Mouse (Mus musculus) limb, embryonic 10.5 days (tissue): ENCODE measurements at regions not wholly inside any gene's neighbourhood (a gene's known extent, or its start where the extent isn't known, plus 50 kb on each side); places are given as distances from the start of the nearest gene placed in this dataset.

Experiments
- DNase-seq: peaks from one replicate; pipeline ENCODE4 v3.0.0-alpha.2; 2017; ENCODE audit warnings: low spot score
- H3K27ac ChIP-seq: fragments of 300-500 bp; sonication (generic); 2 replicates; pipeline ENCODE4 v1.5.1; 2016; ENCODE audit warnings: mild to moderate bottlenecking
- H3K27me3 ChIP-seq: fragments of 300-500 bp; sonication (generic); 2 replicates; pipeline ENCODE4 v1.6.1; 2016; ENCODE audit warnings: low read depth, mild to moderate bottlenecking; ENCODE audit not compliant: poor library complexity, severe bottlenecking
- H3K36me3 ChIP-seq: fragments of 300-500 bp; sonication (generic); 2 replicates; pipeline ENCODE4 v1.6.1; 2016; ENCODE audit warnings: mild to moderate bottlenecking, moderate library complexity
- H3K4me1 ChIP-seq: fragments of 300-500 bp; sonication (generic); 2 replicates; pipeline ENCODE4 v1.6.1; 2016
- H3K4me3 ChIP-seq: fragments of 300-500 bp; sonication (generic); 2 replicates; pipeline ENCODE4 v1.5.1; 2016; ENCODE audit warnings: mild to moderate bottlenecking, moderate library complexity
- H3K9me3 ChIP-seq: fragments of 300-500 bp; sonication (generic); replicated peaks from 2 replicates; pipeline ENCODE4 v1.6.1; 2016; ENCODE audit warnings: mild to moderate bottlenecking
- WGBS: fragments of 180-500 bp; shearing (Covaris S2); methylation state at CpG from one replicate; pipeline ENCODE4 v1.1.7; 2016; 5-methylcytosine and 5-hydroxymethylcytosine counted together

GRCm38 (mm10) chr13:69250334-69251129 is 251.2 kb upstream of the Adcy2 start:
- DNase-seq, result no peak
- WGBS, result 82% methylated on average over 4 of the region's 4 CpGs
- H3K27ac ChIP-seq, result no peak overlapping the region
- no peaks in the 10 kb centered on the region for H3K4me1 ChIP-seq
- H3K27me3 ChIP-seq, result no peaks in the 10 kb centered on the region
- no peaks in the 10 kb centered on the region for H3K36me3 ChIP-seq
- no peaks in the 10 kb centered on the region for H3K9me3 ChIP-seq
- no peak overlapping the region for H3K4me3 ChIP-seq

GRCm38 (mm10) chr13:69251130-69251561 is 251.8 kb upstream of the Adcy2 start:
- 83% methylated on average over 6 of the region's 6 CpGs for WGBS
- Histone ChIP-seq H3K9me3 (no peaks in the 10 kb centered on the region), H3K4me1 (no peaks in the 10 kb centered on the region), H3K27me3 (no peaks in the 10 kb centered on the region), H3K4me3 (no peak overlapping the region), H3K36me3 (no peaks in the 10 kb centered on the region), H3K27ac (no peak overlapping the region)
- DNase-seq, result no peak

GRCm38 (mm10) chr13:69252335-69252734 is 253.0 kb upstream of the Adcy2 start:
- WGBS, result 87% methylated on average over 10 of the region's 10 CpGs
- no peaks in the 10 kb centered on the region for H3K36me3 ChIP-seq
- no peak for DNase-seq
- H3K4me1 ChIP-seq, result no peaks in the 10 kb centered on the region
- H3K9me3 ChIP-seq, result 0 out of 2 replicates have a peak, but pooled peaks cover 3% of the 10 kb centered on the region
- H3K27me3 ChIP-seq, result no peaks in the 10 kb centered on the region
- no peak overlapping the region for H3K27ac ChIP-seq
- H3K4me3 ChIP-seq, result no peak overlapping the region

GRCm38 (mm10) chr13:69260485-69260884 is 261.1 kb upstream of the Adcy2 start:
- Histone ChIP-seq H3K27me3 (no peaks in the 10 kb centered on the region), H3K4me3 (no peak overlapping the region), H3K4me1 (no peaks in the 10 kb centered on the region), H3K27ac (no peak overlapping the region), H3K36me3 (no peaks in the 10 kb centered on the region), H3K9me3 (0 out of 2 replicates have a peak, but pooled peaks cover 3% of the 10 kb centered on the region)
- no peak for DNase-seq
- WGBS, result 85% methylated on average over 5 of the region's 5 CpGs

- Histone ChIP-seq H3K27me3 (no peaks in the 10 kb centered on the region), H3K36me3 (no peaks in the 10 kb centered on the region), H3K4me1 (no peaks in the 10 kb centered on the region), H3K4me3 (no peak overlapping the region), H3K9me3 (0 out of 2 replicates have a peak, but pooled peaks cover 3% of the 10 kb centered on the region), H3K27ac (no peak overlapping the region)
- no peak for DNase-seq
- 81% methylated on average over 4 of the region's 4 CpGs for WGBS
Observed at GRCm38 (mm10) chr13:69260972-69261371, 261.6 kb upstream of the Adcy2 start.

- H3K4me1 ChIP-seq, result no peaks in the 10 kb centered on the region
- DNase-seq, result no peak
- no peaks in the 10 kb centered on the region for H3K36me3 ChIP-seq
- no peaks in the 10 kb centered on the region for H3K27me3 ChIP-seq
- H3K9me3 ChIP-seq, result no peaks in the 10 kb centered on the region
- H3K4me3 ChIP-seq, result no peak overlapping the region
- H3K27ac ChIP-seq, result no peak overlapping the region
- WGBS, result 85% methylated on average over 3 of the region's 3 CpGs
Observed at GRCm38 (mm10) chr13:69263722-69264121, 264.4 kb upstream of the Adcy2 start.

- H3K27me3 ChIP-seq, result no peaks in the 10 kb centered on the region
Observed at GRCm38 (mm10) chr13:69266071-69266470, 266.7 kb upstream of the Adcy2 start.

GRCm38 (mm10) chr13:69272506-69272905 is 261.0 kb upstream of the Nsun2 start:
- 67% methylated on average over 3 of the region's 3 CpGs for WGBS
- Histone ChIP-seq H3K36me3 (no peaks in the 10 kb centered on the region), H3K9me3 (no peaks in the 10 kb centered on the region), H3K4me3 (no peak overlapping the region), H3K27me3 (no peaks in the 10 kb centered on the region), H3K27ac (no peak overlapping the region), H3K4me1 (no peaks in the 10 kb centered on the region)
- DNase-seq, result no peak

More at GRCm38 (mm10) chr13:69266071-69266470, 266.7 kb upstream of the Adcy2 start:
- Histone ChIP-seq H3K9me3 (no peaks in the 10 kb centered on the region), H3K27ac (no peak overlapping the region), H3K4me3 (no peak overlapping the region), H3K36me3 (no peaks in the 10 kb centered on the region), H3K4me1 (no peaks in the 10 kb centered on the region)
- 85% methylated on average over 1 of the region's 1 CpGs for WGBS
- DNase-seq, result no peak

- H3K27ac ChIP-seq, result no peak overlapping the region
- H3K9me3 ChIP-seq, result no peaks in the 10 kb centered on the region
- WGBS, result 85% methylated on average over 8 of the region's 8 CpGs
- no peaks in the 10 kb centered on the region for H3K36me3 ChIP-seq
- H3K27me3 ChIP-seq, result no peaks in the 10 kb centered on the region
- no peaks in the 10 kb centered on the region for H3K4me1 ChIP-seq
- no peak overlapping the region for H3K4me3 ChIP-seq
- no peak for DNase-seq
Observed at GRCm38 (mm10) chr13:69279647-69280046, 253.9 kb upstream of the Nsun2 start.

GRCm38 (mm10) chr13:69294483-69294882 is 239.1 kb upstream of the Nsun2 start:
- H3K4me3 ChIP-seq, result no peak overlapping the region
- DNase-seq, result no peak
- no peaks in the 10 kb centered on the region for H3K4me1 ChIP-seq
- no peaks in the 10 kb centered on the region for H3K27me3 ChIP-seq
- H3K27ac ChIP-seq, result no peak overlapping the region
- H3K36me3 ChIP-seq, result no peaks in the 10 kb centered on the region
- WGBS, result 93% methylated on average over 1 of the region's 1 CpGs
- no peaks in the 10 kb centered on the region for H3K9me3 ChIP-seq

GRCm38 (mm10) chr13:69303316-69303715 is 230.2 kb upstream of the Nsun2 start:
- Histone ChIP-seq H3K36me3 (no peaks in the 10 kb centered on the region), H3K27ac (no peak overlapping the region), H3K4me3 (no peak overlapping the region), H3K4me1 (no peaks in the 10 kb centered on the region), H3K27me3 (no peaks in the 10 kb centered on the region), H3K9me3 (no peaks in the 10 kb centered on the region)
- no peak for DNase-seq
- 95% methylated on average over 2 of the region's 2 CpGs for WGBS

GRCm38 (mm10) chr13:69330412-69331000 is 203.0 kb upstream of the Nsun2 start:
- no peak for DNase-seq
- H3K27ac ChIP-seq, result no peak overlapping the region
- peaks cover 9% of the 10 kb centered on the region for H3K4me1 ChIP-seq
- H3K27me3 ChIP-seq, result no peaks in the 10 kb centered on the region
- no peaks in the 10 kb centered on the region for H3K9me3 ChIP-seq
- WGBS, result 83% methylated on average over 8 of the region's 8 CpGs
- no peaks in the 10 kb centered on the region for H3K36me3 ChIP-seq
- H3K4me3 ChIP-seq, result no peak overlapping the region

GRCm38 (mm10) chr13:69331537-69332435 is 201.8 kb upstream of the Nsun2 start:
- H3K27me3 ChIP-seq, result no peaks in the 10 kb centered on the region

More at GRCm38 (mm10) chr13:69331537-69332435, 201.8 kb upstream of the Nsun2 start:
- 54% methylated on average over 19 of the region's 19 CpGs for WGBS
- peaks cover 9% of the 10 kb centered on the region for H3K4me1 ChIP-seq
- H3K9me3 ChIP-seq, result no peaks in the 10 kb centered on the region
- no peaks in the 10 kb centered on the region for H3K36me3 ChIP-seq
- H3K27ac ChIP-seq, result no peak overlapping the region
- no peak overlapping the region for H3K4me3 ChIP-seq
- DNase-seq, result no peak
